Mouse (Mus musculus) brain, embryonic 14.5 days (tissue): ENCODE measurements around the gene Auts2.

Experiments
- CTCF ChIP-seq: fragments of 200-500 bp; IDR thresholded peaks from 2 replicates; pipeline ENCODE4 v1.5.1; 2012; ENCODE audit warnings: inconsistent platforms, mild to moderate bottlenecking, moderate library complexity, borderline replicate concordance; ENCODE audit not compliant: insufficient read depth, insufficient read length; ENCODE audit errors: extremely low read depth
- POLR2A ChIP-seq: fragments of 200-500 bp; IDR thresholded peaks from 2 replicates; pipeline ENCODE4 v1.6.1; 2012; ENCODE audit warnings: mild to moderate bottlenecking, inconsistent platforms, borderline replicate concordance; ENCODE audit not compliant: poor library complexity, insufficient read depth, insufficient read length, severe bottlenecking; ENCODE audit errors: extremely low read depth

- TF ChIP-seq POLR2A (no peak), CTCF (no peak)
These were observed 42.3 kb downstream of the Auts2 start for GRCm38 (mm10) chr5:132500817-132501231.
